Mouse (Mus musculus) midbrain, postnatal 0 days (tissue): Measurements from ENCODE around the gene Myo16. TPM values are rescaled to one million over a fixed set of nuclear protein-coding genes. Genes with fewer than 3 reads are reported as not detected.

Experiments used
- ATAC-seq: fragments of 200-750 bp; cut with Nextera tagmentation; 2 replicates; pipeline ENCODE4 v1.8.0; 2017; ENCODE audit warnings: moderate number of reproducible peaks, mild to moderate bottlenecking, moderate TSS enrichment, moderate library complexity; ENCODE audit not compliant: low FRiP score
- DNase-seq: peaks from one replicate; pipeline ENCODE4 v3.0.0-alpha.2; 2015; ENCODE audit warnings: low spot score
- H3K27ac ChIP-seq: fragments of 300-500 bp; sonication (generic); 2 replicates; pipeline ENCODE4 v1.5.1; 2014; ENCODE audit warnings: low read depth, mild to moderate bottlenecking, low read length, mixed read lengths
- H3K27me3 ChIP-seq: fragments of 300-500 bp; sonication (generic); 2 replicates; pipeline ENCODE4 v1.6.1; 2014; ENCODE audit warnings: low read length, control low read depth, mixed read lengths; ENCODE audit not compliant: insufficient read depth
- H3K36me3 ChIP-seq: fragments of 300-500 bp; sonication (generic); 2 replicates; pipeline ENCODE4 v1.6.1; 2014; ENCODE audit warnings: low read length, control low read depth, mixed read lengths; ENCODE audit not compliant: insufficient read depth
- H3K4me1 ChIP-seq: fragments of 300-500 bp; sonication (generic); 2 replicates; pipeline ENCODE4 v1.6.1; 2014; ENCODE audit warnings: mild to moderate bottlenecking, control low read depth, antibody characterized with exemption, low read length, mixed read lengths; ENCODE audit not compliant: insufficient read depth
- H3K4me2 ChIP-seq: fragments of 300-500 bp; sonication (generic); 2 replicates; pipeline ENCODE4 v1.6.1; 2014; ENCODE audit warnings: low read depth, mild to moderate bottlenecking, low read length, mixed read lengths; ENCODE audit not compliant: poor library complexity, severe bottlenecking
- H3K4me3 ChIP-seq: fragments of 300-500 bp; sonication (generic); 2 replicates; pipeline ENCODE4 v1.5.1; 2014; ENCODE audit warnings: low read depth, mild to moderate bottlenecking, low read length, moderate library complexity
- H3K9ac ChIP-seq: fragments of 300-500 bp; sonication (generic); replicated peaks from 2 replicates; pipeline ENCODE4 v1.6.1; 2014; ENCODE audit warnings: mild to moderate bottlenecking, low read length, moderate library complexity, mixed read lengths; ENCODE audit not compliant: poor library complexity, severe bottlenecking
- H3K9me3 ChIP-seq: fragments of 300-500 bp; sonication (generic); 2 replicates; pipeline ENCODE4 v1.6.1; 2016; ENCODE audit warnings: low read length, control low read depth
- CTCF ChIP-seq: IDR thresholded peaks from 2 replicates; pipeline ENCODE4 v1.5.1; 2016; ENCODE audit warnings: antibody characterized with exemption, mild to moderate bottlenecking
- WGBS: fragments of 180-500 bp; shearing (Covaris S2); extraction: QIAGEN DNeasy Blood & Tissue Kit; methylation state at CpG from one replicate; pipeline ENCODE4 v1.1.7; 2014; 5-methylcytosine and 5-hydroxymethylcytosine counted together
- polyA plus RNA-seq: library from polyadenylated mRNA; unstranded; fragments of >200 nt; fragmentation: Nextera tagmentation; extraction: Ambion mirVana; gene quantifications from 2 replicates; pipeline ENCODE4 v1.2.1, GENCODE M21; 2015
- total RNA-seq: library from RNA; depleted of rRNA; stranded (reverse); fragments of >200 nt; gene quantifications from 2 replicates; pipeline ENCODE4 v1.2.3, GENCODE M21; 2014

Myo16 gene
- total and polyA plus RNA-seq, 2 experiments from 2014 or later = 7.7 to 59.9 TPM

GRCm38 (mm10) chr8:10177131-10177530 is 23.4 kb downstream of the Myo16 start:
- WGBS = 68% methylated on average over 4 of the region's 4 CpGs

GRCm38 (mm10) chr8:10178986-10179385 is 25.3 kb downstream of the Myo16 start:
- H3K27ac ChIP-seq = no peak overlapping the region
- no peak overlapping the region for H3K9ac ChIP-seq
- no peaks in the 10 kb centered on the region for H3K4me1 ChIP-seq
- H3K4me3 ChIP-seq = no peak overlapping the region
- ATAC-seq (no peak), DNase-seq (no peak)
- no peak overlapping the region for H3K4me2 ChIP-seq
- no peaks in the 10 kb centered on the region for H3K36me3 ChIP-seq
- H3K27me3 ChIP-seq = no peaks in the 10 kb centered on the region
- TF ChIP-seq CTCF = no peak
- H3K9me3 ChIP-seq = no peaks in the 10 kb centered on the region

More at GRCm38 (mm10) chr8:10177131-10177530, 23.4 kb downstream of the Myo16 start:
- ATAC-seq (no peak), DNase-seq (no peak)
- H3K36me3 ChIP-seq = no peaks in the 10 kb centered on the region
- H3K4me1 ChIP-seq = 0 out of 2 replicates have a peak, but pooled peaks cover 4% of the 10 kb centered on the region
- TF ChIP-seq CTCF = no peak
- no peak overlapping the region for H3K27ac ChIP-seq
- no peak overlapping the region for H3K4me2 ChIP-seq
- no peak overlapping the region for H3K9ac ChIP-seq
- H3K27me3 ChIP-seq = no peaks in the 10 kb centered on the region
- no peak overlapping the region for H3K4me3 ChIP-seq
- H3K9me3 ChIP-seq = no peaks in the 10 kb centered on the region

GRCm38 (mm10) chr8:10190607-10191006 is 36.9 kb downstream of the Myo16 start:
- H3K27me3 ChIP-seq = no peaks in the 10 kb centered on the region
- no peaks in the 10 kb centered on the region for H3K4me1 ChIP-seq
- H3K9ac ChIP-seq = no peak overlapping the region
- WGBS = 80% methylated on average over 6 of the region's 6 CpGs
- no peak overlapping the region for H3K4me3 ChIP-seq
- no peak overlapping the region for H3K4me2 ChIP-seq
- no peaks in the 10 kb centered on the region for H3K9me3 ChIP-seq
- no peak for TF ChIP-seq CTCF
- ATAC-seq (no peak), DNase-seq (no peak)
- no peaks in the 10 kb centered on the region for H3K36me3 ChIP-seq
- no peak overlapping the region for H3K27ac ChIP-seq

GRCm38 (mm10) chr8:10198164-10198563 is 44.5 kb downstream of the Myo16 start:
- ATAC-seq (peak; percentile 86), DNase-seq (peak; percentile 88)
- Histone ChIP-seq H3K27me3 (no peaks in the 10 kb centered on the region), H3K9ac (no peak overlapping the region), H3K4me3 (peak overlapping the region; percentile 15; the same call in 1 of the 2 replicates), H3K9me3 (no peaks in the 10 kb centered on the region), H3K27ac (no peak overlapping the region), H3K36me3 (no peaks in the 10 kb centered on the region), H3K4me1 (0 out of 2 replicates have a peak, but pooled peaks cover 6% of the 10 kb centered on the region), H3K4me2 (peak overlapping the region; percentile 33; the same call in 1 of the 2 replicates)
- TF ChIP-seq CTCF = no peak
- WGBS = 15% methylated on average over 7 of the region's 7 CpGs

- peak overlapping the region; percentile 15; the same call in 1 of the 2 replicates for H3K4me3 ChIP-seq
- H3K4me1 ChIP-seq = 0 out of 2 replicates have a peak, but pooled peaks cover 6% of the 10 kb centered on the region
- no peaks in the 10 kb centered on the region for H3K9me3 ChIP-seq
- no peaks in the 10 kb centered on the region for H3K36me3 ChIP-seq
- ATAC-seq (no peak), DNase-seq (peak; percentile 86)
- H3K9ac ChIP-seq = no peak overlapping the region
- TF ChIP-seq CTCF = no peak
- no peaks in the 10 kb centered on the region for H3K27me3 ChIP-seq
- 59% methylated on average over 5 of the region's 5 CpGs for WGBS
- H3K4me2 ChIP-seq = peak overlapping the region; percentile 33
- no peak overlapping the region for H3K27ac ChIP-seq
Measured at GRCm38 (mm10) chr8:10199301-10199700, 45.6 kb downstream of the Myo16 start.

- H3K9me3 ChIP-seq = no peaks in the 10 kb centered on the region
- H3K27ac ChIP-seq = no peak overlapping the region
- ATAC-seq = no peak; the same call in 1 of the 2 replicates
- H3K4me1 ChIP-seq = 0 out of 2 replicates have a peak, but pooled peaks cover 6% of the 10 kb centered on the region
- no peak for DNase-seq
- H3K27me3 ChIP-seq = no peaks in the 10 kb centered on the region
- no peak overlapping the region for H3K4me2 ChIP-seq
- WGBS = 75% methylated on average over 8 of the region's 8 CpGs
- no peak for TF ChIP-seq CTCF
- no peaks in the 10 kb centered on the region for H3K36me3 ChIP-seq
- no peak overlapping the region for H3K4me3 ChIP-seq
- H3K9ac ChIP-seq = no peak overlapping the region
Measured at GRCm38 (mm10) chr8:10200042-10200441, 46.3 kb downstream of the Myo16 start.
